Mouse (Mus musculus): Measurements from ENCODE around the gene Cdh11. TPM values are rescaled to one million over a fixed set of nuclear protein-coding genes. Genes with fewer than 3 reads are reported as not detected.

Cdh11 gene
- total and polyA plus RNA-seq, 3 experiments = 0.07 TPM; not detected in 2

- no peaks in the 10 kb centered on the region for H3K4me1 ChIP-seq (ENCODE audit: control insufficient read depth in 1 of 2, insufficient read depth in 2 of 2, low read length in 2 of 2)
Observed at GRCm38 (mm10) chr8:102715956-102716355, 69.5 kb downstream of the Cdh11 start.

GRCm38 (mm10) chr8:102707305-102707704 is 78.1 kb downstream of the Cdh11 start:
- Histone ChIP-seq H3K36me3 (ENCODE audit: control insufficient read depth in 1 of 2, insufficient read depth in 2 of 2, low read length in 2 of 2) (no peaks in the 10 kb centered on the region), H3K4me1 (ENCODE audit: control insufficient read depth in 1 of 2, insufficient read depth in 2 of 2, low read length in 2 of 2) (no peaks in the 10 kb centered on the region), H3K9ac (ENCODE audit: control insufficient read depth, low read depth, low read length, poor library complexity, severe bottlenecking) (no peak overlapping the region), H3K4me3 (ENCODE audit: control insufficient read depth in 1 of 2, insufficient read depth in 1 of 2, low read depth in 2 of 2, low read length in 2 of 2) (no peak overlapping the region), H3K27ac (ENCODE audit: control insufficient read depth, low read depth, low read length) (no peak overlapping the region), H3K27me3 (ENCODE audit: control insufficient read depth in 1 of 2, insufficient read depth in 2 of 2, low read length in 2 of 2) (no peaks in the 10 kb centered on the region), H3K9me3 (replicated peaks; ENCODE audit: insufficient read depth, low read length) (no peaks in the 10 kb centered on the region), H3K79me2 (ENCODE audit: control insufficient read depth, insufficient read depth, low read length, poor library complexity) (no peaks in the 10 kb centered on the region)
- DNase-seq (ENCODE audit: low read depth, low spot score) = no peak
- TF ChIP-seq NELFE (IDR thresholded peaks at IDR 0.05; ENCODE audit: low read depth, low read length) (no peak), ETS1 (IDR thresholded peaks at IDR 0.05; ENCODE audit: low read depth, low read length) (no peak), GABPA (IDR thresholded peaks at IDR 0.05; ENCODE audit: low read depth, low read length) (no peak), MAZ (IDR thresholded peaks at IDR 0.05; ENCODE audit: low read depth, low read length) (no peak), TBP (IDR thresholded peaks at IDR 0.05; ENCODE audit: low read depth, low read length) (no peak), TCF12 (IDR thresholded peaks at IDR 0.05; ENCODE audit: low read depth, low read length) (no peak), POLR2A (IDR thresholded peaks at IDR 0.05; ENCODE audit: control insufficient read depth in 1 of 2, insufficient read depth in 1 of 2, low read depth in 1 of 2, low read length in 2 of 2, poor library complexity in 1 of 2) (no peak), POLR2AphosphoS2 (IDR thresholded peaks at IDR 0.05; ENCODE audit: low read length) (no peak), TAL1 (IDR thresholded peaks at IDR 0.05; ENCODE audit: low read length) (no peak), MAX (IDR thresholded peaks at IDR 0.05; ENCODE audit: low read length) (no peak)

More at GRCm38 (mm10) chr8:102715956-102716355, 69.5 kb downstream of the Cdh11 start:
- Histone ChIP-seq H3K27ac (ENCODE audit: control insufficient read depth, low read depth, low read length) (no peak overlapping the region), H3K9ac (ENCODE audit: control insufficient read depth, low read depth, low read length, poor library complexity, severe bottlenecking) (no peak overlapping the region), H3K36me3 (ENCODE audit: control insufficient read depth in 1 of 2, insufficient read depth in 2 of 2, low read length in 2 of 2) (no peaks in the 10 kb centered on the region), H3K9me3 (replicated peaks; ENCODE audit: insufficient read depth, low read length) (no peaks in the 10 kb centered on the region), H3K27me3 (ENCODE audit: control insufficient read depth in 1 of 2, insufficient read depth in 2 of 2, low read length in 2 of 2) (no peaks in the 10 kb centered on the region), H3K4me3 (ENCODE audit: control insufficient read depth in 1 of 2, insufficient read depth in 1 of 2, low read depth in 2 of 2, low read length in 2 of 2) (no peak overlapping the region), H3K79me2 (ENCODE audit: control insufficient read depth, insufficient read depth, low read length, poor library complexity) (no peaks in the 10 kb centered on the region)
- no peak for TF ChIP-seq TAL1 (IDR thresholded peaks at IDR 0.05; ENCODE audit: low read length)
- no peak for TF ChIP-seq MAFK (IDR thresholded peaks at IDR 0.05; ENCODE audit: borderline replicate concordance, low read depth, low read length)
- no peak for TF ChIP-seq MEF2A (IDR thresholded peaks at IDR 0.05; ENCODE audit: extremely low read depth, insufficient replicate concordance, low read depth, low read length, poor library complexity, severe bottlenecking)
- TF ChIP-seq ZKSCAN1 (IDR thresholded peaks at IDR 0.05; ENCODE audit: low read depth, low read length) = no peak
- no peak for TF ChIP-seq UBTF (IDR thresholded peaks at IDR 0.05; ENCODE audit: borderline replicate concordance, insufficient read depth, low read depth, low read length)
- TF ChIP-seq GATA1 (IDR thresholded peaks at IDR 0.05; ENCODE audit: low read depth, low read length) = no peak
- TF ChIP-seq POLR2AphosphoS2 (IDR thresholded peaks at IDR 0.05; ENCODE audit: low read length) = no peak
- TF ChIP-seq CHD1 (IDR thresholded peaks at IDR 0.05; ENCODE audit: low read depth, low read length) = no peak
- TF ChIP-seq SIN3A (IDR thresholded peaks at IDR 0.05; ENCODE audit: low read length) = no peak
- no peak for TF ChIP-seq USF1 (IDR thresholded peaks at IDR 0.05; ENCODE audit: low read depth, low read length)
- TF ChIP-seq ZMIZ1 (IDR thresholded peaks at IDR 0.05; ENCODE audit: low read depth, low read length) = no peak
- no peak for TF ChIP-seq MAZ (IDR thresholded peaks at IDR 0.05; ENCODE audit: low read depth, low read length)
- DNase-seq (ENCODE audit: low read depth, low spot score) = no peak
